Comparison of ENCODE assay signal across 20 mouse cellular contexts in the genomic region with DNA sequence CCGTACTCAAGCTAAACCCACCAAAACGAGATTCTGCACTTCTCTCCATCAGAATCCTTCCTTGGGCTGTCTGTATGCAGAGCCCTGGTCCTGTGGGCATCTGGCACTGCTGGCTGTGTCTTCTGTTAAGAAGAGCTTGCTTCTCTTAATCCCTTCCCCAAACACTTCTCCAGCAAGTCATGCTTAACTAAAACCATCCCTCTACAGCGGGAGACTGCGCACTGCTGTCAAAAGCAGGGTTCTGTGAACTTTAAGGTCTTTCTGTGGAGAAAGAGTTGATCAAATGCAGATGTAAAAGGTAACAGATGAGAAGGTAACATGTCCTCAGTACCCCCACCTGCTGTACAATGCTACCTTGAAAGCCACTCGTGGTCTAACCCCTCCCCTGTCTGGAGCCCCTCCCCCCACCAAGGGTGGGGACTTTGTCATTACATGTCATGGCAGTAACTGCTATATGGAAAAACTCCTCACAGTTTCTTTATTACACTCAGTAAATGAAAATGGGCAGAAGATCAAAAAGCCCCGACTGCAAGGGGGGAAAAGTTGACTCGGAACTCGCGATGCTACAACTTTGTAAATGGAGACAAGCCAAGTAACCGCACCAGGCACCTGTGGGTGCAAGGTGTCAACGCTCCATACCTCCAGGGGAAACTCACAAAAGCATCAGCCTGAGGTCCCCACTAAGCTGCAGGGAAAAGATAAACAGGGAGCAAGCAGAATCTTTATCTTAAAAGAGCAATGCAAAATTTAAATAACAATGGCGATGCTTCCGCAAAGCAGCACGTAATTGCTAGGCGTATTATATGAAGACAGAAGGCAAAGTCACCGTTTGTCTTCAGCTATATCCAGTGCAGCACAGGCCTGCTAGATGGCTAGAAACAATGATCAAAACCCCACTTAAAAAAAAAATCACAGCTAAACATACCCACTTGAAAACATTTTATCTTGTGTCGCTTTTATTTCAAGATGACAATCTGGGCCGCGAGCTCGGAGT.
A peak's percentile ranks its signal among the peaks of the same experiment; 100 is the strongest.
DNase-seq lines count a peak whose midpoint lies in the region; ATAC-seq lines count a peak whose summit lies in the region.
"Had no signal": no experiment of that assay in that cellular context is flagged by ENCODE, and none has a peak within 500 bp of the region (broad histone marks: within the 10 kb centered on the region; RNA-seq: fewer than 3 reads in every experiment).

No protein-coding gene starts in this region.

- no peak overlapping the region for H3K4me2 ChIP-seq in embryonic facial prominence, embryonic 11.5 days (ENCODE audit: low read depth, low read length)
- H3K4me2 ChIP-seq in midbrain, embryonic 14.5 days (ENCODE audit: low read length) = no peak overlapping the region
- H3K4me2 ChIP-seq in embryonic facial prominence, embryonic 14.5 days (ENCODE audit: low read depth, low read length) = 0 out of 2 replicates have a peak overlapping the region, but pooled peaks have one; percentile 11
- no peak overlapping the region for H3K4me2 ChIP-seq in midbrain, embryonic 13.5 days (replicated peaks)
- H3K4me2 ChIP-seq: limb, embryonic 15.5 days; liver, embryonic 15.5 days had no signal

- no peaks in the 10 kb centered on the region; the same call in 1 of the 2 replicates for H3K4me1 ChIP-seq in embryonic facial prominence, embryonic 11.5 days (ENCODE audit: control insufficient read depth, insufficient read depth, low read length)
- H3K4me1 ChIP-seq in embryonic facial prominence, embryonic 10.5 days = peaks cover 73% of the 10 kb centered on the region
- peaks cover 89% of the 10 kb centered on the region for H3K4me1 ChIP-seq in midbrain, embryonic 10.5 days
- H3K4me1 ChIP-seq in midbrain, embryonic 14.5 days (ENCODE audit: control insufficient read depth, insufficient read depth, low read length) = peaks cover 51% of the 10 kb centered on the region
- H3K4me1 ChIP-seq in embryonic facial prominence, embryonic 14.5 days (ENCODE audit: control insufficient read depth, insufficient read depth, low read length) = peaks cover 13% of the 10 kb centered on the region
- H3K4me1 ChIP-seq in midbrain, embryonic 13.5 days (replicated peaks) = peaks cover 79% of the 10 kb centered on the region
- H3K4me1 ChIP-seq: liver, embryonic 15.5 days had no signal

- no peaks in the 10 kb centered on the region for H3K27me3 ChIP-seq in embryonic facial prominence, embryonic 11.5 days (ENCODE audit: control insufficient read depth, insufficient read depth, low read length)
- H3K27me3 ChIP-seq in embryonic facial prominence, embryonic 10.5 days (replicated peaks; ENCODE audit: low read depth, poor library complexity, severe bottlenecking) = no peaks in the 10 kb centered on the region
- H3K27me3 ChIP-seq in midbrain, embryonic 10.5 days (ENCODE audit: low read depth, poor library complexity, severe bottlenecking) = no peaks in the 10 kb centered on the region
- H3K27me3 ChIP-seq in midbrain, embryonic 14.5 days (ENCODE audit: control insufficient read depth, insufficient read depth, low read length) = no peaks in the 10 kb centered on the region
- no peaks in the 10 kb centered on the region for H3K27me3 ChIP-seq in embryonic facial prominence, embryonic 14.5 days (replicated peaks; ENCODE audit: control insufficient read depth, insufficient read depth, low read length)
- no peaks in the 10 kb centered on the region for H3K27me3 ChIP-seq in midbrain, embryonic 13.5 days
- H3K27me3 ChIP-seq: limb, embryonic 15.5 days; liver, embryonic 15.5 days; megakaryocyte, embryonic 14.5 days had no signal

- no peaks in the 10 kb centered on the region; the same call in 1 of the 2 replicates for H3K36me3 ChIP-seq in embryonic facial prominence, embryonic 11.5 days (replicated peaks; ENCODE audit: control insufficient read depth, insufficient read depth, low read depth, low read length)
- H3K36me3 ChIP-seq in embryonic facial prominence, embryonic 10.5 days (replicated peaks) = peaks cover 39% of the 10 kb centered on the region
- peaks cover 53% of the 10 kb centered on the region for H3K36me3 ChIP-seq in midbrain, embryonic 10.5 days
- no peaks in the 10 kb centered on the region for H3K36me3 ChIP-seq in midbrain, embryonic 14.5 days (ENCODE audit: control insufficient read depth, insufficient read depth, low read length)
- H3K36me3 ChIP-seq in embryonic facial prominence, embryonic 14.5 days (ENCODE audit: control insufficient read depth, insufficient read depth, low read length) = 0 out of 2 replicates have a peak, but pooled peaks cover 3% of the 10 kb centered on the region
- H3K36me3 ChIP-seq in midbrain, embryonic 13.5 days = no peaks in the 10 kb centered on the region
- H3K36me3 ChIP-seq: limb, embryonic 15.5 days; liver, embryonic 15.5 days had no signal

- ATAC-seq in embryonic facial prominence, embryonic 11.5 days (replicated peaks; ENCODE audit: insufficient number of reproducible peaks, low FRiP score, low TSS enrichment, low read depth) = no peak
- ATAC-seq in midbrain, embryonic 14.5 days (ENCODE audit: low FRiP score, low TSS enrichment) = no peak
- no peak for ATAC-seq in embryonic facial prominence, embryonic 14.5 days (ENCODE audit: low read depth)
- ATAC-seq in midbrain, embryonic 13.5 days = no peak
- ATAC-seq: intestine, embryonic 16.5 days; lung, postnatal 0 days had no signal

- DNase-seq in embryonic facial prominence, embryonic 11.5 days (ENCODE audit: low spot score) = peak; percentile 68
- no peak for DNase-seq in embryonic facial prominence, embryonic 10.5 days (ENCODE audit: low spot score)
- DNase-seq in midbrain, embryonic 10.5 days (ENCODE audit: low spot score) = no peak
- no peak for DNase-seq in midbrain, embryonic 14.5 days
- no peak for DNase-seq in embryonic facial prominence, embryonic 14.5 days (ENCODE audit: low spot score)
- no peak for DNase-seq in thymus, postnatal 25 days
- no peak for DNase-seq in ovary, postnatal 14 days (ENCODE audit: low spot score)
- DNase-seq: cerebellum, adult 2 months; cerebellum, postnatal 36 days; retina, postnatal 1 day; right cerebral cortex, postnatal 4 days; thymus, adult 2 months had no signal

- no peaks in the 10 kb centered on the region for H3K9me3 ChIP-seq in embryonic facial prominence, embryonic 11.5 days (replicated peaks; ENCODE audit: control insufficient read depth, low read length)
- H3K9me3 ChIP-seq in embryonic facial prominence, embryonic 10.5 days = no peaks in the 10 kb centered on the region
- no peaks in the 10 kb centered on the region for H3K9me3 ChIP-seq in midbrain, embryonic 10.5 days (replicated peaks)
- no peaks in the 10 kb centered on the region for H3K9me3 ChIP-seq in midbrain, embryonic 14.5 days (ENCODE audit: control insufficient read depth, low read length)
- H3K9me3 ChIP-seq in embryonic facial prominence, embryonic 14.5 days (ENCODE audit: control insufficient read depth, low read length) = no peaks in the 10 kb centered on the region
- no peaks in the 10 kb centered on the region for H3K9me3 ChIP-seq in midbrain, embryonic 13.5 days
- H3K9me3 ChIP-seq: heart, embryonic 10.5 days; hindbrain, embryonic 10.5 days; limb, embryonic 15.5 days; liver, embryonic 15.5 days; megakaryocyte, embryonic 14.5 days had no signal

- no peak overlapping the region for H3K4me3 ChIP-seq in embryonic facial prominence, embryonic 11.5 days (ENCODE audit: low read depth, low read length)
- H3K4me3 ChIP-seq in embryonic facial prominence, embryonic 10.5 days = no peak overlapping the region
- peak overlapping the region; percentile 4; the same call in 1 of the 2 replicates for H3K4me3 ChIP-seq in midbrain, embryonic 10.5 days
- H3K4me3 ChIP-seq in midbrain, embryonic 14.5 days (replicated peaks; ENCODE audit: low read depth, low read length) = no peak overlapping the region
- no peak overlapping the region for H3K4me3 ChIP-seq in embryonic facial prominence, embryonic 14.5 days (ENCODE audit: low read depth, low read length)
- no peak overlapping the region for H3K4me3 ChIP-seq in midbrain, embryonic 13.5 days (replicated peaks)
- H3K4me3 ChIP-seq: heart, embryonic 10.5 days; hindbrain, embryonic 10.5 days; limb, embryonic 15.5 days; liver, embryonic 15.5 days; megakaryocyte, embryonic 14.5 days had no signal

- no peak overlapping the region for H3K9ac ChIP-seq in embryonic facial prominence, embryonic 11.5 days (replicated peaks; ENCODE audit: low read length)
- H3K9ac ChIP-seq in midbrain, embryonic 14.5 days (replicated peaks; ENCODE audit: low read length) = no peak overlapping the region
- no peak overlapping the region for H3K9ac ChIP-seq in embryonic facial prominence, embryonic 14.5 days (ENCODE audit: low read depth, low read length)
- H3K9ac ChIP-seq in midbrain, embryonic 13.5 days (replicated peaks) = no peak overlapping the region
- H3K9ac ChIP-seq: limb, embryonic 15.5 days; liver, embryonic 15.5 days had no signal

- WGBS in embryonic facial prominence, embryonic 11.5 days = 61% methylated on average over 20 of the region's 20 CpGs
- WGBS in embryonic facial prominence, embryonic 10.5 days = 64% methylated on average over 20 of the region's 20 CpGs
- WGBS in midbrain, embryonic 10.5 days = 48% methylated on average over 20 of the region's 20 CpGs
- WGBS in midbrain, embryonic 14.5 days = 30% methylated on average over 20 of the region's 20 CpGs
- 52% methylated on average over 20 of the region's 20 CpGs for WGBS in embryonic facial prominence, embryonic 14.5 days
- WGBS in midbrain, embryonic 13.5 days = 31% methylated on average over 20 of the region's 20 CpGs

- H3K27ac ChIP-seq in embryonic facial prominence, embryonic 11.5 days (replicated peaks; ENCODE audit: low read depth, low read length) = no peak overlapping the region
- H3K27ac ChIP-seq in embryonic facial prominence, embryonic 10.5 days (replicated peaks) = no peak overlapping the region; the same call in 1 of the 2 replicates
- peak overlapping the region; percentile 71 for H3K27ac ChIP-seq in midbrain, embryonic 10.5 days (replicated peaks)
- H3K27ac ChIP-seq in midbrain, embryonic 14.5 days (replicated peaks; ENCODE audit: low read depth, low read length) = no peak overlapping the region
- H3K27ac ChIP-seq in embryonic facial prominence, embryonic 14.5 days (replicated peaks; ENCODE audit: low read depth, low read length) = no peak overlapping the region
- peak overlapping the region; percentile 47; the same call in 1 of the 2 replicates for H3K27ac ChIP-seq in midbrain, embryonic 13.5 days
- H3K27ac ChIP-seq: heart, embryonic 10.5 days; hindbrain, embryonic 10.5 days; limb, embryonic 15.5 days; liver, embryonic 15.5 days had no signal

Comparison
In these comparisons a context has a peak if more than half of its experiments do, and no peak if none do; other contexts are left out.
1. H3K27ac ChIP-seq: peak in midbrain, embryonic 10.5 days (single experiment) and midbrain, embryonic 13.5 days (single experiment); none in embryonic facial prominence, embryonic 11.5 days (single experiment), embryonic facial prominence, embryonic 10.5 days (single experiment), midbrain, embryonic 14.5 days (single experiment) and embryonic facial prominence, embryonic 14.5 days (single experiment).